Mouse (Mus musculus): ENCODE data around the gene Atp4b.
A peak's percentile ranks its signal among the peaks of the same experiment; 100 is the strongest.
"Not testable (repeated sequence)": the region's sequence is repeated elsewhere in the genome, so short reads cannot be mapped to it uniquely, and the experiment has no call there.

The Atp4b gene

GRCm38 (mm10) chr8:13382536-13382935, 14.1 kb downstream of the Atp4b start:
- no peak for DNase-seq (ENCODE audit: low spot score)

- DNase-seq (ENCODE audit: low spot score), result no peak
Measured at GRCm38 (mm10) chr8:13381630-13382029, 15.0 kb downstream of the Atp4b start.

GRCm38 (mm10) chr8:13373151-13373662, 23.4 kb downstream of the Atp4b start:
- no peak for DNase-seq (ENCODE audit: low spot score)

DNA sequence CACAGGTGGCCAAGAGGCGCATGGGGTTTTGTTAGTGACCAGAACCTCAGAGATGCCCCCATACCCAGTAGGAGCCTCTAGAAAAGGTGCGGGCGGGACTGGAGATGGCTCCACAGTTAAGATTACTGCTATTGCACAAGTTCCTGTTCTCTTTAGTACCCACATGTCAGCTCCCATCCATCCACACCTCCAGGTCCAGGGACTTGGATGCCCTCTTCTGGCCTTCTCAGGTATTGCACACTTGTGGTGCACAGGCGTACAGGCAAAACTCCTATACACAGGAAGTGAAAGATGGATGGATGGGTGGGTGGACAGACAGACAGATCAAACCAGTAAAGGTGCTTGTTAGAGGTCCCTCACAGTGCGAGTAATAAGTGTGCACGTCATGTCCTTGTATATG, 34.8 kb downstream of the Atp4b start:
- DNase-seq (ENCODE audit: low spot score), result no peak

GRCm38 (mm10) chr8:13360213-13360612, 36.4 kb downstream of the Atp4b start:
- DNase-seq (ENCODE audit: low spot score), result no peak

GRCm38 (mm10) chr8:13356681-13357080, 39.9 kb downstream of the Atp4b start:
- DNase-seq (ENCODE audit: low spot score), result no peak

DNA sequence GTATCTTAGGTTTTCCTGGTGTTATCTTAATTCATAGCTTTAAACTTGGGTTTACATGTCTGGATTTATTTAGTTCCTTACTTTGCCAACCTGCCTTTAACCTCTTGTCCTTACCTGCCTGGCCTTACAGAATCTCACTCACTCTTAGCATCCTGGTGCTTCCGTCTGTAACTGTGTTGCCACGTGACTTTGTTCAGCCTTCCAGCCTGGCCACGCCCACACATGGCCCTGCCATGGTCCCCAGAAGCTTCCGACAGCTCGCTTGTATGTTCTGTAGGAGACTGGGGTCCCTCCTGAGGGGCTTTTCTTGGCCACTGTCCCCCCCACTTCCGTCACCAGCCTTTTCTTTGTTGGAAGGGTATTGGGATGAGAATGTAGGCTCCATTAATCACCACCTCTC, 40.4 kb downstream of the Atp4b start:
- no peak for DNase-seq (ENCODE audit: low spot score)

DNA sequence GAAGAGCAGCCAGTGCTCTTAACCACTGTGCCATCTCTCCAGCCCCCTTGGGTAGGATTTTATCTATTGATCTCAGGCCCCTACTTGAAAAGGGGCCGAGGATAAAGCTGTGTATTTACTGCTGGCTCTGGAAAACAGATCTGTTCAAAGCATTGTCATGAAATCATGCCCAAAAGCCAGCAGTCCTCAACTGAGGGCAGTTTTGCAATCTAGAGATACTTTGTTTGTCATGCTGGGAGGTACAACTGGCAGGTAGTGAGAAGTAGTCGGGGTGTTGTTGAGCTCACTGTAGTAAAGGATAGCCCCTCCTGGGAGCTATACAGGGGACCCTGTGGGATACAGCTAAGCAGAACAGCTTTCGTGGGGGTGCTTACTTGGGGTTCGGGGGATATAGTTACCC, 42.7 kb downstream of the Atp4b start:
- no peak for DNase-seq (ENCODE audit: low spot score)

GRCm38 (mm10) chr8:13353155-13353833, 43.3 kb downstream of the Atp4b start:
- no peak for DNase-seq (ENCODE audit: low spot score)

DNA sequence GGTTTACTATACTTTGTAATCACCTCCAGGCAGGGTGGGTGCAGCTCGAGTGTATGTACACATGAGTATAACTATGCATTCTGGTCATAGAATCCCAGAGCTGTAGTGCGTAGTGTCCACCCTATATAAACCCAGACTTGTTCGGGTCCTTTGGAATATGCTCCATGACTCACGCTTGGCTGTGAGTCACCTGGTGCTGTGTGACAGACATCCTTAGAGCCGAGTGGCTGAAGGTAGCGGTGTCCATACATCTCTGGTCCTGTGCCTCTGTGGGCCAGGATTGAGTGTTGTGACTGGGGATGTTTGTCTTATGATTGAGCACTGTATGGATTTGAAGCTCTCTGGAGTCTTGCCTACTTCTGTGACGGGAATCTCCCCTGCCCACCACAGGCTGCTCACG, 44.0 kb downstream of the Atp4b start:
- DNase-seq (ENCODE audit: low spot score), result no peak

GRCm38 (mm10) chr8:13351593-13351992, 45.0 kb downstream of the Atp4b start:
- DNase-seq (ENCODE audit: low spot score), result no peak

DNA sequence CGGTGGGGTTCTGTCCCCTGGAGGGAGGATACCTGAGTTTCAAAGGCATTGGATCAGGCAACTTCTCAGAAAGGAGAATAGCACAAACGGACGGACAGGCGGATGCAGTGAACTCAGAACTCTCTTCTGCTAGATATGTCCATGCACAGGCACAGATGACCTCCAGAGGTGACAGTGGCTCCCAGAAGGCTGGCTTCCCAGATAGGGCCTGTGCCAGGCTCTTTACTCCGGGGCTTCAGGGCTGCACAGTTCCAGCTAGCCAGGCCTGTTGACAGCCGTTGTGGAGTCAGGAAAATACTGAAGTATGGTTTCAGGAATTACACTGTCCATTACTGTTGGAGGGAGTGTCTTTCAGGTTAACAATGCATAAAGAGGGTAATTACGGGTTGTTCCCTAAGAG, 46.6 kb downstream of the Atp4b start:
- no peak for DNase-seq (ENCODE audit: low spot score)

GRCm38 (mm10) chr8:13343134-13343533, 53.5 kb downstream of the Atp4b start:
- no peak for DNase-seq (ENCODE audit: low spot score)

- no peak for DNase-seq (ENCODE audit: low spot score)
Measured at GRCm38 (mm10) chr8:13342340-13342739, 54.3 kb downstream of the Atp4b start.

GRCm38 (mm10) chr8:13340650-13341049, 56.0 kb downstream of the Atp4b start:
- DNase-seq (ENCODE audit: low spot score), result no peak

- DNase-seq (ENCODE audit: low spot score), result no peak
Measured at GRCm38 (mm10) chr8:13339646-13339990, 57.0 kb downstream of the Atp4b start.

GRCm38 (mm10) chr8:13338901-13339645, 57.6 kb downstream of the Atp4b start:
- no peak for DNase-seq (ENCODE audit: low spot score)

DNA sequence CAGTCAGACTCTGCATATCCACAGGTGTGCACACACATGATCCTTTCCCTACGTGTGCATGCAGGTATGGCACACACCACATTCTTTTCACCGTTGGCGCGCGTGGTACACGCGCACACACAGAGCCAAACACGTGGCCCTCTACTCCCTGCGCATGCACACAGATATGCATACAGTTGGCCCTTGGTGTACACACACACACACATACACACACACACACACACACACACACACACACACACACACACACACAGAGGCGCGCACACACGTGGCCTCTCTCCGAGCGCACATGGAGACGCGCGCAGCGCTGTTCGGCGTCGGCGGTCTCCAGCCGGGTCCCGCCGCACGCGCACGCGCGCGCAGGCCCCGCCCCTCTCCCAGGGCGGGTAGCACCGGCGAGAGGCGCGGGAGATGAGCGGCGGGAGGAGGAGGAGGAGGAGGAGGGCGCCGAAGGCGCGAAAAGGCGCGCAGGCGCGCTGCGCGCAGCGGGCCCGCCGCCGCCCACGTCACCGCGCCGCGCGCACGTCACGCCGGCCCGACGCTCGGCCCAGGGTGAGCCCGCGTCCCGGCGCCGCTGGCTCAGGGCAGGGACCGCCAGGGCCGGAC, 58.3 kb downstream of the Atp4b start, which contains the start of gene Tfdp1:
Gene Tfdp1 (plus strand): TSS at position 497 of the 606 bp plus-strand sequence.
- DNase-seq (ENCODE audit: low spot score), result peak; percentile 76

- DNase-seq (ENCODE audit: low spot score), result no peak
Measured at GRCm38 (mm10) chr8:13337678-13338077, 58.9 kb downstream of the Atp4b start.

DNA sequence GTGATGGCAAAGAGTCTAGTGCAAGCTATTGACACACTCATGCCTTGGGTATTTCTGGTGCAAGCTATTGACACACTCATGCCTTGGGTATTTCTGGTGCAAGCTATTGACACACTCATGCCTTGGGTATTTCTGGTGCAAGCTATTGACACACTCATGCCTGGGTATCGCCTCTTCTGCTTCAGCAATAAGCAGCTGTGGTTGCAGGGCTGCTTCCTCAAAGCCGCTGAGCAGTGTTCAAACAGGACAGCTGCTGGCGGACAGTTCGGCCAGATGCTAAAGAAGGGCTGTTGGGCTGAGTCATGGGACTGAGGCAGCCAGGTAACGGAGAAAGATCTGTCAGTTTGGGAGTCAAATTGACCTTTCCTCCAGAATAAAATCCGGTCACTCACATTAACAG, 59.4 kb downstream of the Atp4b start:
- not testable (repeated sequence) for DNase-seq (ENCODE audit: low spot score)
